Mouse (Mus musculus): Measurements from ENCODE around the gene Sde2. TPM values are rescaled to one million over a fixed set of nuclear protein-coding genes. Genes with fewer than 3 reads are reported as not detected.

Sde2 gene
- polyA plus RNA-seq (2012; ENCODE audit: insufficient read depth, insufficient read length, missing spikeins): 7.5 TPM in 2 replicates

DNA sequence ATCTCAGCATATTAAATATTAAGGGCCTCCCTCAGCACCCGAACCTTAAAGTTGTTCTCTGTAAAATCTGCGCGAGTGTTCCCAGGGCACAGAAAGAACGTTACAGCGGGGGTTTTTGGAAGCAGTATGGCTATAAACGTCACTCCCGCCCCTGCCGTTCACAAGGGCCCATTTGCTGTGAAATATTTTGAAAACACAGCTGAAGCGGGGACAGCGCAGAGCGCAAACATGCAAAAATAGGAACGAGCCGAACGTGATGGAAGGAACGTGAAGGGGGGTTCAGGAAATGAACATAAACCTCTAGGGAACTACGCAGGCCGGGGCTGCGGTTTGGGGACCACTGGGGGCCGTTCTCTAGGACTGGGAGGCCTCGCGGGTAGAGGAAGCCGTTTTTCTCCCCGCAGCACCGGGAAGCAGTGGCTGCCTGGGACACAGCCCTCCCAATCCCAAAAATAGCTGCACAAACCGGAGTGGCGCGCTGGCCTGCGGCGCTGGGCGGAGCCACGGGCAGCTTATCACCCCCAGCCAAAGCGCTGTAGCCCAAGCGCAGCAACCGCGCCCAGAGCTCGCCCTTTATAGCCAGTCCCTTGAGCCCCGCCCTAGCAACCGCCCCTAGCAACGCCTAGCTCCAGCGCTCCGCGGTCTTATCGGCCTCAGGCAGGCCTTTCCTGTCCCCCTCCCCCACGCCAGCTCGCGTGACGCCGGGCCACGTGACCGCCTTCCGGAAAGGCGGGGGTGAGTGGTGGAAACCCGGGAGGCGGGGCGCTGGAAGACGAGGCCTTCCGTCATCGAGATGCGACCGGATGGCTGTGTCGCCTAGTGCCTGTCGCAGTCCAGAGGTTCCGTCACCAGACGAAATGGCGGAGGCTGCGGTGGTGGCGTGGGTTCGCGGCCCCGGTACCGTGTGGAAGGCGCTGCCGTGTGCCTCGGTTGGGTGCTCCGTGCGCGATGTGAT, at the start of gene Sde2:
TSS of gene Sde2 (plus strand) at position 812 of the 955 bp plus-strand sequence.
- H3K4me3 ChIP-seq (ENCODE audit: insufficient read depth, low read depth, low read length): peak within 1 kb of the TSS; percentile 77
- H3K27ac ChIP-seq (replicated peaks; ENCODE audit: low read depth, low read length): peak within 1 kb of the TSS; percentile 87
- peaks cover 12% of the 10 kb centered on the region for H3K4me1 ChIP-seq (ENCODE audit: control insufficient read depth, insufficient read depth, insufficient read length, low read length)

DNA sequence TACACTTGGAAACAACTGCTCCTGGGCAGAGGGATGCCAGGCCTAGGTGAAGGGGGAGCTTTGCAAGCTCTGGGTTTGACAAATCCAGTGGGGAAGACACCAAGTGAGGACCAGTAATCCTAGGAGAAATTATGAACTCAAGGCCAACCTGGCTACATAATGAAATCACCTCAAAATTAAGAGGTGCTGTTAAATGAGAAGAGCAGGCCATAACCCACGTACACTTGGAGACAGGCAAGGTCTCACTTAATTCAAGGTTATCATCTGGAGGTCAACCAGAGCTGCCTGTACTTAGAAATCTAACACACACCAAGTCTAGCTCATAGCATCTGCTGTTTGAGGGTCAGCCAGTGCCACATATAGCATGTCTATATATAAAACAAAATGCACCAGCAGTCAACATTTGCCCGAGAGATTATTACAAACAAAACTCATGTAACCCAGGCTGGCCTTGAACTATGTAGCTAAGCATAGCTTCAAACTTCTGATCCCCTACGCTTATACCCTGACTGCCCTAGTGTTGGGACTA, 49.4 kb upstream of the Sde2 start:
- no peak overlapping the region for H3K27ac ChIP-seq (replicated peaks; ENCODE audit: low read depth, low read length)
- no peaks in the 10 kb centered on the region for H3K4me1 ChIP-seq (ENCODE audit: control insufficient read depth, insufficient read depth, insufficient read length, low read length)
- no peak overlapping the region for H3K4me3 ChIP-seq (ENCODE audit: insufficient read depth, low read depth, low read length)

GRCm38 (mm10) chr1:180803881-180804280, 47.0 kb upstream of the Sde2 start:
- H3K4me3 ChIP-seq (ENCODE audit: insufficient read depth, low read depth, low read length): no peak overlapping the region
- H3K4me1 ChIP-seq (ENCODE audit: control insufficient read depth, insufficient read depth, insufficient read length, low read length): peaks cover under 1% of the 10 kb centered on the region
- H3K27ac ChIP-seq (replicated peaks; ENCODE audit: low read depth, low read length): no peak overlapping the region

DNA sequence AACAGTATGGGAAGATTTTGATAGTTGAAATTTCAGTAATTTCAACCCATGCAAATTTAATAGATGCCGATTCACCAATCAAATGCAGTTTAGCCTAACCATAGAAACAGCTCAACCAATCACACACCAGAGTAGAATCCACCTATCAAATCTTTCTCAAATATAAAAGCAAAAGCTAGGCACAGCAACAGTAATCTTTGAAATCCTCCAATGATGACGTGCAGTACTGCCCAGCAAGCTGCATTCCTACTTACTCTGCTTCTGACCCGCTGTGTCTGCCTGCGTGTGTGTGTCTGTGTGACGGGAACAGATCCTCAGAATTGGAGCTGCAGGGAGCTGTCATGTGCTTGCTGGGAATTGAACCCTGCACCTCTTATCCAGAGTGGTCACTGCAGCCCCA, 42.1 kb upstream of the Sde2 start:
- Histone ChIP-seq H3K4me3 (ENCODE audit: insufficient read depth, low read depth, low read length) (no peak overlapping the region), H3K27ac (replicated peaks; ENCODE audit: low read depth, low read length) (no peak overlapping the region), H3K4me1 (ENCODE audit: control insufficient read depth, insufficient read depth, insufficient read length, low read length) (peaks cover 4% of the 10 kb centered on the region)

GRCm38 (mm10) chr1:180810976-180811375, 40.0 kb upstream of the Sde2 start:
- Histone ChIP-seq H3K4me3 (ENCODE audit: insufficient read depth, low read depth, low read length) (peak overlapping the region; percentile 17; the same call in 1 of the 2 replicates), H3K27ac (replicated peaks; ENCODE audit: low read depth, low read length) (no peak overlapping the region), H3K4me1 (ENCODE audit: control insufficient read depth, insufficient read depth, insufficient read length, low read length) (peaks cover 4% of the 10 kb centered on the region)

GRCm38 (mm10) chr1:180811596-180812462, 39.1 kb upstream of the Sde2 start:
- Histone ChIP-seq H3K27ac (replicated peaks; ENCODE audit: low read depth, low read length) (peak overlapping the region; percentile 77), H3K4me3 (ENCODE audit: insufficient read depth, low read depth, low read length) (peak overlapping the region; percentile 100), H3K4me1 (ENCODE audit: control insufficient read depth, insufficient read depth, insufficient read length, low read length) (peaks cover 4% of the 10 kb centered on the region)

- Histone ChIP-seq H3K27ac (replicated peaks; ENCODE audit: low read depth, low read length) (peak overlapping the region; percentile 77), H3K4me3 (ENCODE audit: insufficient read depth, low read depth, low read length) (peak overlapping the region; percentile 100), H3K4me1 (ENCODE audit: control insufficient read depth, insufficient read depth, insufficient read length, low read length) (peaks cover 4% of the 10 kb centered on the region)
Measured at GRCm38 (mm10) chr1:180812463-180813408, 38.2 kb upstream of the Sde2 start.

- Histone ChIP-seq H3K4me1 (ENCODE audit: control insufficient read depth, insufficient read depth, insufficient read length, low read length) (peaks cover 4% of the 10 kb centered on the region), H3K27ac (replicated peaks; ENCODE audit: low read depth, low read length) (peak overlapping the region; percentile 77), H3K4me3 (ENCODE audit: insufficient read depth, low read depth, low read length) (peak overlapping the region; percentile 100)
Measured at GRCm38 (mm10) chr1:180813409-180813884, 37.5 kb upstream of the Sde2 start.

- H3K4me1 ChIP-seq (ENCODE audit: control insufficient read depth, insufficient read depth, insufficient read length, low read length): 0 out of 2 replicates have a peak, but pooled peaks cover 2% of the 10 kb centered on the region
- H3K27ac ChIP-seq (replicated peaks; ENCODE audit: low read depth, low read length): peak within 1 kb of the TSS; percentile 77
- peak within 1 kb of the TSS; percentile 100 for H3K4me3 ChIP-seq (ENCODE audit: insufficient read depth, low read depth, low read length)
Measured at GRCm38 (mm10) chr1:180813885-180814740, 36.8 kb upstream of the Sde2 start, which contains the start of gene H3f3a. Gene H3f3a, minus strand, starts transcription at chr1:180813943.

DNA sequence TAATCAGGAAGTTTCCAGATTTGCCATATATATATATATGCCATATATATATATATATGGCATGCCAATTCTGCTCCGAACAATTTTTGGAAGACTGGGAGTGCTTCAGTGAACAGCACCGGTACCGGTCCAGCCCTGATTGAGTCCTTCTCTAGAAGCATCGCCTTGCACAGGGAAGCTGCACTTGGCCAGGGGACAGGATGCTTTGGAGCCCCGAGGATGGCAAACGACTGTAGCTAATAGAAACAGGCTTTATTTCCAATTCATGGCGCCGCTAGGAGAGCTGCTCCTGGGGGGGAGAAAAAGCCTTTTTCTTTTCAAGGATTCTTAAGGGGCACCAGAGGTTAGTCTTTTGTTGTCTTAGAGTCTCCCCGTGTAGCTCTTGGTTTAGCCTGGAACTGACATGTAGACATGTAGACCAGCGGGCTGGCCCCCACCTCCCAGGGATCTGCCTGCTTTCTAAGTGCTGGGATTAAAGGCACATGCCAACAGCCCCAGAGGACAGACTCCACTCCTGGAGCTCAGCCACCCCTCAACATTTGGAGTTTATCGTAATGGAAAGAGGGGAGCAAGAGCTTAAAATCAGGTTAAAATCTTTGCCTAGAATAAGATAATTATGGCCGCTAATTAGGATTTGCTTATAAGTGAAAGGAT, 35.4 kb upstream of the Sde2 start:
- Histone ChIP-seq H3K27ac (replicated peaks; ENCODE audit: low read depth, low read length) (no peak overlapping the region), H3K4me1 (ENCODE audit: control insufficient read depth, insufficient read depth, insufficient read length, low read length) (0 out of 2 replicates have a peak, but pooled peaks cover under 1% of the 10 kb centered on the region), H3K4me3 (ENCODE audit: insufficient read depth, low read depth, low read length) (no peak overlapping the region)

DNA sequence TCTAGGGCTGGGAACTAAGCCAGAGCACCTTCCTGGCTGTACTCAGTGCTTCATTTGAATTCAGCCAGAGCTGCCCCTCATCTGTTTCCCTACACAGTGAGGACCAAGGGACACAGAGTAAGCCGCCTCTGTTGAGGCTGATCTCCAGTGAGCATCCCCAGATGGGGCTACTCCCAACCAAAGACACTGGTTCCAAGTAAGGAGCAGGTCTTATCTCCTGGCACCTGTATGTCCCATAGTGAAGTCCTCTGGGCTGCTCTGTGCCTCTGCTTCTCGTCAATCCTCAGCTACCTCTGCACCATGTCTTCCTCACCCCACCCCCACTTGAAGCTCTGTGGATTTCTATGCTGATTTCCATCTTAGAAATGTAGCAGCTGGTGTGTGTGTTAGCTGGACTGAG, 32.9 kb upstream of the Sde2 start:
- H3K27ac ChIP-seq (replicated peaks; ENCODE audit: low read depth, low read length): no peak overlapping the region
- no peak overlapping the region for H3K4me3 ChIP-seq (ENCODE audit: insufficient read depth, low read depth, low read length)
- no peaks in the 10 kb centered on the region; the same call in 1 of the 2 replicates for H3K4me1 ChIP-seq (ENCODE audit: control insufficient read depth, insufficient read depth, insufficient read length, low read length)

GRCm38 (mm10) chr1:180821101-180821500, 29.8 kb upstream of the Sde2 start:
- H3K4me3 ChIP-seq (ENCODE audit: insufficient read depth, low read depth, low read length): no peak overlapping the region
- no peak overlapping the region for H3K27ac ChIP-seq (replicated peaks; ENCODE audit: low read depth, low read length)
- H3K4me1 ChIP-seq (ENCODE audit: control insufficient read depth, insufficient read depth, insufficient read length, low read length): peaks cover 3% of the 10 kb centered on the region; the same call in 1 of the 2 replicates

DNA sequence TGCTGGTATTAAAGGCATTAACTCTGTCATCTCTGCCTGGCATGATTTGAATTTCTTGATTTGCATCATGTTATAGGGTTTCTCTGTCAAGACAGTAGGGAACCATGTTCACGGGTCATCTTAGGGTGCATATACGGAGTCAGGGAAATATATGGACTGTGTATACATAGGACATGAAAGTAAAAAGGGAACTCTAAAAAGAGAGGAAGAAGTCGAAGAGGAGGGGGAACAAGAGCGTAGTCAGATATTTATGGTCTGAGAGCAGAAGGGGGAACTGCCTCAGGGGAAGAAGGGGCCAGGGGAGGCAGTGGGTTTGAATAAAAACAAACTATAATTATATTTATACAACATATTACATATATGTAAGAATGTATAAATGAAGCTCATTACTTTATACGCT, 28.7 kb upstream of the Sde2 start:
- H3K4me1 ChIP-seq (ENCODE audit: control insufficient read depth, insufficient read depth, insufficient read length, low read length): peaks cover 3% of the 10 kb centered on the region; the same call in 1 of the 2 replicates
- H3K27ac ChIP-seq (replicated peaks; ENCODE audit: low read depth, low read length): no peak overlapping the region
- H3K4me3 ChIP-seq (ENCODE audit: insufficient read depth, low read depth, low read length): no peak overlapping the region

Measured in brown adipose tissue, adult 24 weeks (tissue).